Mouse (Mus musculus): ENCODE measurements around the gene Foxk1. TPM values are rescaled to one million over a fixed set of nuclear protein-coding genes. Genes with fewer than 3 reads are reported as not detected.

Gene Foxk1
- polyA plus RNA-seq, 1 experiment: 26.1 TPM

- no peak overlapping the region for H3K4me3 ChIP-seq (replicated peaks; ENCODE audit: extremely low read depth, low read depth, low read length)
- WGBS: 56% methylated on average over 3 of the region's 3 CpGs
- peaks cover 30% of the 10 kb centered on the region for H3K4me1 ChIP-seq (ENCODE audit: control insufficient read depth, insufficient read depth, low read length)
- no peak for DNase-seq
- TF ChIP-seq POLR2A (IDR thresholded peaks at IDR 0.05; ENCODE audit: borderline replicate concordance, extremely low read depth, low read depth, low read length) (no peak), CTCF (IDR thresholded peaks at IDR 0.05; ENCODE audit: insufficient read depth, low read length) (no peak)
Measured at GRCm38 (mm10) chr5:142403694-142404093, 2.4 kb downstream of the Foxk1 start.

DNA sequence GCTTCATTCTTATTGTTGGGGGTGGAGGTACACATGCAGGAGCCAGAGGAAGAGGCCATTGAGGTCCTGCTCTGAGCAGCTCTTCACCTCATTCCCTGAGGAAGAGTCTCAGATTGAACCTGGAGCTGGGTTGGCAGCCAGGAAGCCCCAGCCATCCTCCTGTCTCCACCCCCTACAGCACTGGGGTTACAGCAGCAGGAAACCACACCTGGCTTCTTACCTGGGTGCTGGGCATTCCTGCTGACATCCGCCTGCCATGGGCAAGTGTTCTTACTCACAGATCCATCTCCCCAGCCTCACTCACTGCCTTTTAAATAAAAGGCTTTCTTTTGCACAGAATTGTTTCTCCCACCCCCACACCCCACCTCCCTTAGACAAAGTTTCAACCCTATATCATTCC is 3.0 kb downstream of the Foxk1 start:
- no peak for DNase-seq
- 60% methylated on average over 1 of the region's 1 CpGs for WGBS
- TF ChIP-seq CTCF (IDR thresholded peaks at IDR 0.05; ENCODE audit: insufficient read depth, low read length) (no peak), POLR2A (IDR thresholded peaks at IDR 0.05; ENCODE audit: borderline replicate concordance, extremely low read depth, low read depth, low read length) (no peak)
- Histone ChIP-seq H3K4me1 (ENCODE audit: control insufficient read depth, insufficient read depth, low read length) (peaks cover 30% of the 10 kb centered on the region), H3K4me3 (replicated peaks; ENCODE audit: extremely low read depth, low read depth, low read length) (no peak overlapping the region)

- H3K4me1 ChIP-seq (ENCODE audit: control insufficient read depth, insufficient read depth, low read length): peaks cover 28% of the 10 kb centered on the region
- 53% methylated on average over 6 of the region's 6 CpGs for WGBS
- TF ChIP-seq CTCF (IDR thresholded peaks at IDR 0.05; ENCODE audit: insufficient read depth, low read length) (no peak), POLR2A (IDR thresholded peaks at IDR 0.05; ENCODE audit: borderline replicate concordance, extremely low read depth, low read depth, low read length) (no peak)
- no peak for DNase-seq
- H3K4me3 ChIP-seq (replicated peaks; ENCODE audit: extremely low read depth, low read depth, low read length): no peak overlapping the region
Measured at GRCm38 (mm10) chr5:142405426-142405825, 4.1 kb downstream of the Foxk1 start.

- no peak for DNase-seq
- peaks cover 28% of the 10 kb centered on the region for H3K4me1 ChIP-seq (ENCODE audit: control insufficient read depth, insufficient read depth, low read length)
- 43% methylated on average over 7 of the region's 7 CpGs for WGBS
Measured at GRCm38 (mm10) chr5:142406401-142406800, 5.1 kb downstream of the Foxk1 start.

GRCm38 (mm10) chr5:142406937-142407336 is 5.6 kb downstream of the Foxk1 start:
- no peak for TF ChIP-seq POLR2A (IDR thresholded peaks at IDR 0.05; ENCODE audit: borderline replicate concordance, extremely low read depth, low read depth, low read length)
- TF ChIP-seq CTCF (IDR thresholded peaks at IDR 0.05; ENCODE audit: insufficient read depth, low read length): no peak
- no peak for DNase-seq
- Histone ChIP-seq H3K4me3 (replicated peaks; ENCODE audit: extremely low read depth, low read depth, low read length) (no peak overlapping the region), H3K4me1 (ENCODE audit: control insufficient read depth, insufficient read depth, low read length) (peaks cover 29% of the 10 kb centered on the region)
- 36% methylated on average over 11 of the region's 11 CpGs for WGBS

More at GRCm38 (mm10) chr5:142406401-142406800, 5.1 kb downstream of the Foxk1 start:
- H3K4me3 ChIP-seq (replicated peaks; ENCODE audit: extremely low read depth, low read depth, low read length): no peak overlapping the region
- TF ChIP-seq CTCF (IDR thresholded peaks at IDR 0.05; ENCODE audit: insufficient read depth, low read length) (no peak), POLR2A (IDR thresholded peaks at IDR 0.05; ENCODE audit: borderline replicate concordance, extremely low read depth, low read depth, low read length) (no peak)

DNA sequence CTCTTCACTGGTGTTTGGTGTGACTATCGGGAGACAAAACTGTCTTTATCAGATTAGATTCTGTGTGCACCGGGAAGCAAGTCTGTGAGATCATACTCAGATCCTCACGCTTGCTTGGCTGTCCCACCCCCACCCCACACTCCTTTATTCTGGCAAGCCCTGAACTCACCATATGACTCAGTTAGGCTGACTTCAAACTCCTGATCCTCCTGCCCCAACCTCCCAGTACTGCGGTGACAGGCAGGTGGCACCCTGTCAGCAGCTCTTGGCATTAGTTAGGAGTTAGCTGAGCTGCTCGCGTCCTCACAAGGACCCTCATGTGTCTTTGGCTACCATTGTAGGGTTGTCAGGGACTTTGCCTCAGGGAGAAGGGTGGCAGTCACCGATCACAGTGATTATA is 6.1 kb downstream of the Foxk1 start:
- TF ChIP-seq CTCF (IDR thresholded peaks at IDR 0.05; ENCODE audit: insufficient read depth, low read length): no peak
- no peak for TF ChIP-seq POLR2A (IDR thresholded peaks at IDR 0.05; ENCODE audit: borderline replicate concordance, extremely low read depth, low read depth, low read length)
- H3K4me3 ChIP-seq (replicated peaks; ENCODE audit: extremely low read depth, low read depth, low read length): no peak overlapping the region
- WGBS: 57% methylated on average over 7 of the region's 7 CpGs

DNA sequence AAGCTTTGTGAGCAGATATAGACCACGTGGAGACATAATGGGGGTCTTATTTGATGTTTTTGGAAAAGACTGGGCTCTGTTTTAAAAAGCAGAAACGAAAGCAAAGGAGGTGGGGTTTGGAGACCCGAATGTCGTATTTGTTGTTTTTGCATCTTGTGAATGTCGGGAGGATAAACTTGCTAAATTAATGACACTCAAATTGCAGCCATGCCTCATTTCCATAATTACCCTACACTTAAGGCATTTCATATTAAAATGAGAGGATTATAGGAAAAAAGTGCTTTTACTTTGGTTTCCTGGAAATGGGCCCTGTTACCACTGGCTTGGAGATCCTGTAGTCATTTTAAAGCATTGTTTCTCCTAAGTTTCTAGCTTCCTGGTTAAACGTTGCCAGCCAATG is 7.9 kb downstream of the Foxk1 start:
- no peak overlapping the region for H3K4me3 ChIP-seq (replicated peaks; ENCODE audit: extremely low read depth, low read depth, low read length)
- WGBS: 53% methylated on average over 6 of the region's 6 CpGs
- TF ChIP-seq POLR2A (IDR thresholded peaks at IDR 0.05; ENCODE audit: borderline replicate concordance, extremely low read depth, low read depth, low read length) (no peak), CTCF (IDR thresholded peaks at IDR 0.05; ENCODE audit: insufficient read depth, low read length) (no peak)
- DNase-seq: no peak
- H3K4me1 ChIP-seq (ENCODE audit: control insufficient read depth, insufficient read depth, low read length): peaks cover 27% of the 10 kb centered on the region

More for the DNA sequence above, 6.1 kb downstream of the Foxk1 start:
- DNase-seq: no peak
- peaks cover 31% of the 10 kb centered on the region for H3K4me1 ChIP-seq (ENCODE audit: control insufficient read depth, insufficient read depth, low read length)

DNA sequence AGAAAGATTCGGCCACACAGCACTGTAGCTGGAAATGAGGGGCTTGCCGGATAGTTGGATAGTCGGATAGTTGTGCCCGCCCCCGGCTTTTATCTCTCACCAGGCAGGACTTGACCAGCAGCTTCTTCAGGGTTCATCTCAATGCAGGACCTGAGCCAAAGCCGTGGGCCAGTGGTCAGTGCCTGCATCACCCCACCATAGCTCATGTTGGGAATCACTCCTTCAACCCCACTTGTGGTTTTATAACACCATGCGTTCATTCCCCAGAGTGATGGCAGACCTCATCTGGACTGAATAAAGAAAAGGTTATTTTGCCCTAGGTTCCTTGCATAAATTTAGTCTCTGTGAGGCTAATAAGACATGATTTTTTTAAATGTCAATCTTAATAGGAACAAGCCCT is 9.1 kb downstream of the Foxk1 start:
- WGBS: 72% methylated on average over 7 of the region's 7 CpGs
- Histone ChIP-seq H3K4me1 (ENCODE audit: control insufficient read depth, insufficient read depth, low read length) (peaks cover 21% of the 10 kb centered on the region), H3K4me3 (replicated peaks; ENCODE audit: extremely low read depth, low read depth, low read length) (no peak overlapping the region)
- no peak for DNase-seq
- TF ChIP-seq CTCF (IDR thresholded peaks at IDR 0.05; ENCODE audit: insufficient read depth, low read length): no peak
- no peak for TF ChIP-seq POLR2A (IDR thresholded peaks at IDR 0.05; ENCODE audit: borderline replicate concordance, extremely low read depth, low read depth, low read length)

GRCm38 (mm10) chr5:142412678-142413385 is 11.5 kb downstream of the Foxk1 start:
- WGBS: 24% methylated on average over 6 of the region's 6 CpGs
- Histone ChIP-seq H3K4me3 (replicated peaks; ENCODE audit: extremely low read depth, low read depth, low read length) (no peak overlapping the region), H3K4me1 (ENCODE audit: control insufficient read depth, insufficient read depth, low read length) (peaks cover 30% of the 10 kb centered on the region)
- TF ChIP-seq CTCF (IDR thresholded peaks at IDR 0.05; ENCODE audit: insufficient read depth, low read length): no peak
- TF ChIP-seq POLR2A (IDR thresholded peaks at IDR 0.05; ENCODE audit: borderline replicate concordance, extremely low read depth, low read depth, low read length): no peak
- DNase-seq: no peak

Data from lung, adult 2 months (tissue).